Comparison of ENCODE assay signal across 27 mouse cellular contexts in genomic region chr14:75524648-75525047, GRCm38 (mm10).
DNase-seq lines count a peak whose midpoint lies in the region; ATAC-seq and TF ChIP-seq lines count a peak whose summit lies in the region.
"Had no signal": no experiment of that assay in that cellular context is flagged by ENCODE, and none has a peak within 500 bp of the region (broad histone marks: within the 10 kb centered on the region; RNA-seq: fewer than 3 reads in every experiment).

No protein-coding gene starts in this region.

- DNase-seq in MEL (ENCODE audit: low read depth, low spot score): peak; percentile 80
- no peak for DNase-seq in cerebellum, adult 8-10 months
- no peak for DNase-seq in kidney, adult 11 months
- DNase-seq: adrenal gland, postnatal 14 days; B cell, adult 2 months; cerebellum, postnatal 10 days; gastrocnemius, postnatal 10 days; heart, adult 11 months; heart, postnatal 14 days; kidney, adult 2 months; layer of hippocampus, adult 9-11 months; left cerebral cortex, postnatal 4 days; lung, postnatal 4 days; right cerebral cortex, postnatal 14 days had no signal

- TF ChIP-seq POLR2A in MEL (IDR thresholded peaks at IDR 0.05; ENCODE audit: control insufficient read depth in 1 of 2, insufficient read depth in 1 of 2, low read depth in 1 of 2, low read length in 2 of 2, poor library complexity in 1 of 2): no peak

- H3K79me2 ChIP-seq in MEL (ENCODE audit: control insufficient read depth, insufficient read depth, low read length, poor library complexity): no peaks in the 10 kb centered on the region; the same call in 1 of the 2 replicates

- 27% methylated on average over 2 of the region's 2 CpGs for WGBS in liver, embryonic 12.5 days (ENCODE audit: insufficient replicate concordance)

- 0 out of 2 replicates have a peak, but pooled peaks have one; percentile 25 for ATAC-seq in common myeloid progenitor, adult 5-6 weeks (replicated peaks; ENCODE audit: low read depth, poor library complexity, severe bottlenecking)
- peak; percentile 85 for ATAC-seq in liver, embryonic 12.5 days
- ATAC-seq in megakaryocyte progenitor cell, adult 5-6 weeks (replicated peaks; ENCODE audit: poor library complexity): peak; percentile 78
- ATAC-seq in monocyte, adult 5-6 weeks (replicated peaks; ENCODE audit: insufficient number of reproducible peaks, low FRiP score, low TSS enrichment, poor library complexity, severe bottlenecking): no peak
- ATAC-seq: forebrain, embryonic 13.5 days had no signal

- peaks cover 0 to 10% of the 10 kb centered on the region in 2 experiments; a peak in 2 of 4 replicates for H3K36me3 ChIP-seq in MEL (ENCODE audit: control insufficient read depth in 1 of 2, insufficient read depth in 2 of 2, low read length in 2 of 2)
- H3K36me3 ChIP-seq in liver, embryonic 12.5 days: no peaks in the 10 kb centered on the region
- H3K36me3 ChIP-seq: G1E; heart, embryonic 13.5 days; hindbrain, embryonic 13.5 days; limb, embryonic 15.5 days; midbrain, embryonic 10.5 days; neural tube, embryonic 15.5 days had no signal

- peaks cover 8 to 21% of the 10 kb centered on the region in 2 experiments for H3K4me1 ChIP-seq in MEL (ENCODE audit: control insufficient read depth in 1 of 2, insufficient read depth in 2 of 2, low read length in 2 of 2)
- H3K4me1 ChIP-seq in liver, embryonic 12.5 days: peaks cover 54% of the 10 kb centered on the region
- H3K4me1 ChIP-seq: midbrain, embryonic 10.5 days had no signal

- H3K9ac ChIP-seq in MEL (ENCODE audit: control insufficient read depth, low read depth, low read length, poor library complexity, severe bottlenecking): no peak overlapping the region
- no peak overlapping the region; the same call in 1 of the 2 replicates for H3K9ac ChIP-seq in liver, embryonic 12.5 days
- H3K9ac ChIP-seq: forebrain, embryonic 13.5 days; heart, embryonic 13.5 days; hindbrain, embryonic 13.5 days; limb, embryonic 15.5 days; neural tube, embryonic 15.5 days had no signal

- H3K27ac ChIP-seq in MEL (ENCODE audit: control insufficient read depth, low read depth, low read length): peak overlapping the region; percentile 82
- H3K27ac ChIP-seq in liver, embryonic 12.5 days: peak overlapping the region; percentile 64
- H3K27ac ChIP-seq: heart, embryonic 13.5 days; hindbrain, embryonic 13.5 days; kidney, postnatal 0 days; limb, embryonic 15.5 days; midbrain, embryonic 10.5 days; neural tube, embryonic 15.5 days had no signal

- H3K4me3 ChIP-seq in MEL (ENCODE audit: control insufficient read depth in 1 of 2, insufficient read depth in 1 of 2, low read depth in 2 of 2, low read length in 2 of 2): peak overlapping the region in 1 of 2 experiments; percentile 70; a peak in 3 of 4 replicates
- peak overlapping the region; percentile 21; the same call in 1 of the 2 replicates for H3K4me3 ChIP-seq in liver, embryonic 12.5 days
- H3K4me3 ChIP-seq: forebrain, embryonic 13.5 days; heart, embryonic 13.5 days; hindbrain, embryonic 13.5 days; limb, embryonic 15.5 days; midbrain, embryonic 10.5 days; neural tube, embryonic 15.5 days had no signal

- TF ChIP-seq EP300 in MEL (IDR thresholded peaks at IDR 0.05; ENCODE audit: low read depth in 1 of 2, low read length in 2 of 2): peak; percentile 94 to 98

- no peak for TF ChIP-seq RAD21 in MEL (IDR thresholded peaks at IDR 0.05; ENCODE audit: low read depth, low read length)

- H3K27me3 ChIP-seq in MEL (ENCODE audit: control insufficient read depth in 1 of 2, insufficient read depth in 2 of 2, low read length in 2 of 2): no peaks in the 10 kb centered on the region
- H3K27me3 ChIP-seq in liver, embryonic 12.5 days (replicated peaks): no peaks in the 10 kb centered on the region
- H3K27me3 ChIP-seq: CH12.LX; forebrain, embryonic 13.5 days; limb, embryonic 15.5 days; neural tube, embryonic 15.5 days had no signal

- TF ChIP-seq CTCF in MEL (IDR thresholded peaks at IDR 0.05 in 2 of 3, conservative IDR thresholded peaks at IDR 0.05 in 1 of 3; ENCODE audit: control insufficient read depth in 1 of 3, insufficient read depth in 1 of 3, low read depth in 2 of 3, low read length in 3 of 3, poor library complexity in 1 of 3, severe bottlenecking in 1 of 3): no peak

- peak overlapping the region; percentile 69 for H3K4me2 ChIP-seq in liver, embryonic 12.5 days
- H3K4me2 ChIP-seq: forebrain, embryonic 13.5 days; hindbrain, embryonic 13.5 days; limb, embryonic 15.5 days; neural tube, embryonic 15.5 days had no signal

- no peaks in the 10 kb centered on the region for H3K9me3 ChIP-seq in MEL (replicated peaks; ENCODE audit: insufficient read depth, low read length)
- no peaks in the 10 kb centered on the region for H3K9me3 ChIP-seq in liver, embryonic 12.5 days (replicated peaks)
- H3K9me3 ChIP-seq: forebrain, embryonic 13.5 days; G1E; heart, embryonic 13.5 days; hindbrain, embryonic 13.5 days; limb, embryonic 15.5 days; midbrain, embryonic 10.5 days; neural tube, embryonic 15.5 days had no signal

TF ChIP-seq in MEL, 35 proteins besides CTCF, POLR2A, EP300 and RAD21:
- TF ChIP-seq MAZ (IDR thresholded peaks at IDR 0.05; ENCODE audit: low read depth, low read length): no peak
- peak; percentile 82 for TF ChIP-seq RCOR1 (IDR thresholded peaks at IDR 0.05; ENCODE audit: low read depth, low read length)
- peak; percentile 33; the same call in 1 of the 2 replicates for TF ChIP-seq MXI1 (IDR thresholded peaks at IDR 0.05; ENCODE audit: low read depth, low read length)
- TF ChIP-seq ETS1 (IDR thresholded peaks at IDR 0.05; ENCODE audit: low read depth, low read length): peak; percentile 94
- TF ChIP-seq JUND (IDR thresholded peaks at IDR 0.05; ENCODE audit: low read depth, low read length): no peak
- peak; percentile 49; the same call in 1 of the 2 replicates for TF ChIP-seq MEF2A (IDR thresholded peaks at IDR 0.05; ENCODE audit: extremely low read depth, insufficient replicate concordance, low read depth, low read length, poor library complexity, severe bottlenecking)
- TF ChIP-seq SMC3 (IDR thresholded peaks at IDR 0.05; ENCODE audit: low read depth, low read length): no peak
- peak; percentile 99 for TF ChIP-seq TCF12 (IDR thresholded peaks at IDR 0.05; ENCODE audit: low read depth, low read length)
- no peak for TF ChIP-seq POLR2AphosphoS2 (IDR thresholded peaks at IDR 0.05; ENCODE audit: low read length)
- no peak for TF ChIP-seq ZMIZ1 (IDR thresholded peaks at IDR 0.05; ENCODE audit: low read depth, low read length)
- TF ChIP-seq USF2 (IDR thresholded peaks at IDR 0.05; ENCODE audit: borderline replicate concordance in 1 of 2, insufficient read depth in 1 of 2, low read depth in 1 of 2, low read length in 2 of 2): no peak
- no peak; the same call in 1 of the 2 replicates for TF ChIP-seq KAT2A (conservative IDR thresholded peaks at IDR 0.05; ENCODE audit: low read depth, low read length)
- TF ChIP-seq ZNF384 (IDR thresholded peaks at IDR 0.05; ENCODE audit: low read depth, low read length): no peak
- peak; percentile 51 for TF ChIP-seq USF1 (IDR thresholded peaks at IDR 0.05; ENCODE audit: low read depth, low read length)
- peak; percentile 13; the same call in 1 of the 2 replicates for TF ChIP-seq ELF1 (IDR thresholded peaks at IDR 0.05; ENCODE audit: low read depth, low read length)
- peak; percentile 85 for TF ChIP-seq MYB (IDR thresholded peaks at IDR 0.05; ENCODE audit: low read depth, low read length)
- TF ChIP-seq ZC3H11A (IDR thresholded peaks at IDR 0.05; ENCODE audit: low read depth, low read length): no peak
- 0 out of 2 replicates have a peak, but pooled peaks have one; percentile 43 for TF ChIP-seq CHD1 (IDR thresholded peaks at IDR 0.05; ENCODE audit: low read depth, low read length)
- TF ChIP-seq POLR2AphosphoS5 (IDR thresholded peaks at IDR 0.05; ENCODE audit: borderline replicate concordance, low read depth, low read length): no peak
- peak; percentile 48; the same call in 1 of the 2 replicates for TF ChIP-seq BHLHE40 (IDR thresholded peaks at IDR 0.05; ENCODE audit: borderline replicate concordance, low read depth, low read length)
- TF ChIP-seq SIN3A (IDR thresholded peaks at IDR 0.05; ENCODE audit: low read length): peak; percentile 75
- TF ChIP-seq E2F4 (IDR thresholded peaks at IDR 0.05; ENCODE audit: borderline replicate concordance, low read depth, low read length): no peak
- TF ChIP-seq GATA1 (IDR thresholded peaks at IDR 0.05; ENCODE audit: low read depth, low read length): peak; percentile 96
- TF ChIP-seq GABPA (IDR thresholded peaks at IDR 0.05; ENCODE audit: low read depth, low read length): no peak
- TF ChIP-seq MAFK (IDR thresholded peaks at IDR 0.05; ENCODE audit: borderline replicate concordance, low read depth, low read length): peak; percentile 47; the same call in 1 of the 2 replicates
- 0 out of 2 replicates have a peak, but pooled peaks have one; percentile 29 for TF ChIP-seq HCFC1 (IDR thresholded peaks at IDR 0.05; ENCODE audit: low read depth, low read length)
- TF ChIP-seq TAL1 (IDR thresholded peaks at IDR 0.05; ENCODE audit: low read length): peak; percentile 84
- 0 out of 2 replicates have a peak, but pooled peaks have one; percentile 14 for TF ChIP-seq MYC (IDR thresholded peaks at IDR 0.05; ENCODE audit: low read depth, low read length)
- TF ChIP-seq CHD2 (IDR thresholded peaks at IDR 0.05; ENCODE audit: low read length): peak; percentile 32; the same call in 1 of the 2 replicates
- no peak for TF ChIP-seq NELFE (IDR thresholded peaks at IDR 0.05; ENCODE audit: low read depth, low read length)
